Mouse (Mus musculus) embryonic facial prominence, embryonic 11.5 days (tissue): Measurements from ENCODE around the gene Serpinf2. TPM values are rescaled to one million over a fixed set of nuclear protein-coding genes. Genes with fewer than 3 reads are reported as not detected.

ENCODE experiments used
- ATAC-seq: fragments of 200-750 bp; cut with Nextera tagmentation; replicated peaks from 2 replicates; pipeline ENCODE4 v1.8.0; 2017; ENCODE audit warnings: low read depth; ENCODE audit not compliant: insufficient number of reproducible peaks, low FRiP score, low TSS enrichment
- DNase-seq: peaks from one replicate; pipeline ENCODE4 v3.0.0-alpha.2; 2015; ENCODE audit warnings: low spot score
- H3K27ac ChIP-seq: fragments of 300-500 bp; sonication (generic); replicated peaks from 2 replicates; pipeline ENCODE4 v1.5.1; 2014; ENCODE audit warnings: mild to moderate bottlenecking, low read depth, low read length, control low read depth
- H3K27me3 ChIP-seq: fragments of 300-500 bp; sonication (generic); 2 replicates; pipeline ENCODE4 v1.6.1; 2014; ENCODE audit warnings: mild to moderate bottlenecking, low read length, moderate library complexity, mixed read lengths; ENCODE audit not compliant: control insufficient read depth, insufficient read depth
- H3K36me3 ChIP-seq: fragments of 300-500 bp; sonication (generic); replicated peaks from 2 replicates; pipeline ENCODE4 v1.6.1; 2014; ENCODE audit warnings: low read depth, mild to moderate bottlenecking, low read length, moderate library complexity, mixed read lengths; ENCODE audit not compliant: control insufficient read depth, insufficient read depth
- H3K4me1 ChIP-seq: fragments of 300-500 bp; sonication (generic); 2 replicates; pipeline ENCODE4 v1.6.1; 2014; ENCODE audit warnings: low read length, mixed read lengths; ENCODE audit not compliant: control insufficient read depth, insufficient read depth
- H3K4me2 ChIP-seq: fragments of 300-500 bp; sonication (generic); 2 replicates; pipeline ENCODE4 v1.6.1; 2014; ENCODE audit warnings: low read depth, mild to moderate bottlenecking, control low read depth, low read length, moderate library complexity
- H3K4me3 ChIP-seq: fragments of 300-500 bp; sonication (generic); 2 replicates; pipeline ENCODE4 v1.5.1; 2014; ENCODE audit warnings: low read depth, low read length, control low read depth
- H3K9ac ChIP-seq: fragments of 300-500 bp; sonication (generic); replicated peaks from 2 replicates; pipeline ENCODE4 v1.6.1; 2014; ENCODE audit warnings: mild to moderate bottlenecking, control low read depth, low read length
- H3K9me3 ChIP-seq: fragments of 300-500 bp; sonication (generic); replicated peaks from 2 replicates; pipeline ENCODE4 v1.6.1; 2016; ENCODE audit warnings: mild to moderate bottlenecking, low read length, inconsistent platforms, mixed read lengths; ENCODE audit not compliant: control insufficient read depth
- WGBS: fragments of 180-500 bp; shearing (Covaris S2); extraction: QIAGEN DNeasy Blood & Tissue Kit; methylation state at CpG from one replicate; pipeline ENCODE4 v1.1.7; 2014; 5-methylcytosine and 5-hydroxymethylcytosine counted together
- polyA plus RNA-seq: library from polyadenylated mRNA; unstranded; fragments of >200 nt; fragmentation: Nextera tagmentation; extraction: Ambion mirVana; gene quantifications from 2 replicates; pipeline ENCODE4 v1.2.1, GENCODE M21; 2014

Serpinf2 gene
- 0.34 TPM in 1 of 2 replicates, not detected in the other for polyA plus RNA-seq

DNA sequence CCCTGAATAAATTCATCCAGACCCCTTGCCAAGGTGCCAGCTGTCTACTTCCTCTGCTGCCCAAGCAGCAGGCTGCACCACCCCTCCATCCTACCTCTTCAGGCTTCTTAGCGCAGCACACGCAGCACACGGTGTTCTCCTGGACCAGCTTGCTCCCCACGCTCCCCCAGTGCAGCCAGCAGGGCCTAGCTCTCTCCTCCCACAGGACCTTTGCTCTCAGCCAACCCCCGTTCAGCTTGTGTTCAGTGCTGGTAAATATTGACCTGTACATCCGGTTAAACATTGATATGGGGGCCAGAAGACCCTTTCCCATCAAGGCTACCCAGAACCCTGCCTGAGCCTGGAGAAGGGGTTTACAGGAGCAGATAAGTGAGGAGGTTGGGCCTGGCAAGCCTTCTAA, at the start of gene Serpinf2:
Gene Serpinf2 (minus strand): TSS at position 229 of the 400 bp plus-strand sequence.
- H3K27me3 ChIP-seq, result no peaks in the 10 kb centered on the region
- no peaks in the 10 kb centered on the region for H3K36me3 ChIP-seq
- no peak within 1 kb of the TSS for H3K27ac ChIP-seq
- no peak within 1 kb of the TSS for H3K9ac ChIP-seq
- ATAC-seq, result no peak
- H3K4me1 ChIP-seq, result no peaks in the 10 kb centered on the region
- no peak for DNase-seq
- H3K4me3 ChIP-seq, result no peak within 1 kb of the TSS
- 86% methylated on average over 6 of the region's 6 CpGs for WGBS
- no peak within 1 kb of the TSS for H3K4me2 ChIP-seq
- H3K9me3 ChIP-seq, result no peaks in the 10 kb centered on the region

DNA sequence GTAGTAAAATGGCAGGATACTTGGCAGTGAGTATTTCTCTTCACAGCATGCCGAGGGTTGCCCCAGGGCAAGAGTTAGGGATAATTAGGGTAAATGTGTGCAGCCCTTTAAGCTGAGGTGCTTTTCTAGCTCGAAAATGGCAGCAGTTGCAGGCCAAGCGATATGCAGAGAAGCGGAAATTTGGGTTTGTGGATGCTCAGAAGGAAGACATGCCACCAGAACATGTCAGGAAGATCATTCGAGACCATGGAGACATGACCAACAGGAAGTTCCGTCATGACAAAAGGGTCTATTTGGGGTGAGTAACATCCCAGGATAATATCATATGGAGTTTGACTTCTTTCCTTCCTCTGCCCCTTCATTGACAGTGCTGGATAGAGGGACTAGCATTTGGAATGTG, 48.1 kb upstream of the Serpinf2 start:
- DNase-seq (no peak), ATAC-seq (no peak)
- Histone ChIP-seq H3K4me2 (peak overlapping the region; percentile 82), H3K36me3 (peaks cover 7% of the 10 kb centered on the region), H3K9me3 (no peaks in the 10 kb centered on the region), H3K27ac (no peak overlapping the region), H3K27me3 (no peaks in the 10 kb centered on the region), H3K4me3 (peak overlapping the region; percentile 94), H3K4me1 (peaks cover 3% of the 10 kb centered on the region), H3K9ac (peak overlapping the region; percentile 93)
- WGBS, result 33% methylated on average over 6 of the region's 6 CpGs

DNA sequence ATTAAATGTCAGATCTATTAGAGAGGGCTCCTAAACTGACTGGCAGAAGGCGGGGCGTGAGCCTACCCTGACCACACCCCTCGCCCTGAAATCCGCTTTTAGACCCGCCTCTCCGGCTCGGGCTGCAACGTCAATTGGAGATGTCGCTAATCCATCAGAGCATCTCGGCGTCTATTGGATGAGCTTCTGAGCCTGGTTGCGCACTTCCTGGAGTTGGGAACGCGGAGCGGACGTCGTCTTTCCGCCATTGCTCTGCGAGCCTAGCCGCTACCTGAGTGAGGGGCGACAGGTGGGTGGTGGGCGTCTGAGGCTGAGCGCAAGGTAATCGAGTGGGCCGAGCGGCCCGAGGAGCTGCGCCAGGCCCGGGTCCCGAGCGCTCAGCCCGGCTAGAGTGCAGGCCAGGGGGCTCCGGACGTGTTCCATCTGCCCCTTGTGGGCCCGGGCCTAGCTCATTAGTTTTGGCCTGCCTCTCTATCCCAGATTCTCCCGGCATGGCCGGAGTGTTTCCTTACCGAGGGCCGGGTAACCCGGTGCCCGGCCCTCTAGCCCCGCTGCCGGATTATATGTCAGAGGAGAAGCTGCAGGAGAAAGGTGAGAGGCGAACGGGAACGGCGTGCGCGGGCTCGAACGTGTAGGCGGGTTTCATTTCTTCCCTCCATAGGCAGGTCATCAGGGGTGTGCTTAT, 47.4 kb upstream of the Serpinf2 start, which contains the start of gene Prpf8:
Gene Prpf8 (plus strand): TSS at position 216 of the 685 bp plus-strand sequence.
- Histone ChIP-seq H3K9me3 (no peaks in the 10 kb centered on the region), H3K4me2 (peak within 1 kb of the TSS; percentile 82), H3K4me3 (peak within 1 kb of the TSS; percentile 94), H3K27me3 (no peaks in the 10 kb centered on the region), H3K27ac (peak within 1 kb of the TSS; percentile 54; the same call in 1 of the 2 replicates), H3K36me3 (peaks cover 4% of the 10 kb centered on the region), H3K9ac (peak within 1 kb of the TSS; percentile 93), H3K4me1 (peaks cover 3% of the 10 kb centered on the region)
- under 1% methylated on average over 51 of the region's 52 CpGs for WGBS
- peak; percentile 98 for DNase-seq
- ATAC-seq, result peak; percentile 97

DNA sequence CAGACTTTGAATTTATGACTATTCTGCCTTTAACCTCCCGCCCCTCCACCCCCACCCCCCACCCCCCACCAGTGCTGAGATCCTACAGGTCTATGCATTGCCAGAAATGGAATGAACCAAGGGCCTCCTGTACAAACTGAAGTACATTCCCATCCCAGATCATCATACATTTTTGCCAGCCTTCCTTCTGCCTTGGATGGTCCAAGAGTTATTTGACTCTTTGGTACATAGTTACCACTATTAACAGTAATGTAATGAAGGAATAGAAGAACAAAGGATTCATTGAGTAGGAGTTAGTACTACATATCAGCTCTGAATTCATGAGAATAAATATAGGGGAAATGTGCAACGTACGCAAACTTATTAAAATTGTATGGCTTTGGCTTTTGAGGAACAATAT, 46.8 kb upstream of the Serpinf2 start:
- H3K4me1 ChIP-seq, result peaks cover 3% of the 10 kb centered on the region
- no peak overlapping the region for H3K4me2 ChIP-seq
- no peak overlapping the region for H3K9ac ChIP-seq
- peaks cover 4% of the 10 kb centered on the region for H3K36me3 ChIP-seq
- no peaks in the 10 kb centered on the region for H3K9me3 ChIP-seq
- no peak overlapping the region for H3K4me3 ChIP-seq
- no peak overlapping the region for H3K27ac ChIP-seq
- WGBS, result 28% methylated on average over 3 of the region's 3 CpGs
- ATAC-seq (0 out of 2 replicates have a peak, but pooled peaks have one; percentile 16), DNase-seq (no peak)
- H3K27me3 ChIP-seq, result no peaks in the 10 kb centered on the region

DNA sequence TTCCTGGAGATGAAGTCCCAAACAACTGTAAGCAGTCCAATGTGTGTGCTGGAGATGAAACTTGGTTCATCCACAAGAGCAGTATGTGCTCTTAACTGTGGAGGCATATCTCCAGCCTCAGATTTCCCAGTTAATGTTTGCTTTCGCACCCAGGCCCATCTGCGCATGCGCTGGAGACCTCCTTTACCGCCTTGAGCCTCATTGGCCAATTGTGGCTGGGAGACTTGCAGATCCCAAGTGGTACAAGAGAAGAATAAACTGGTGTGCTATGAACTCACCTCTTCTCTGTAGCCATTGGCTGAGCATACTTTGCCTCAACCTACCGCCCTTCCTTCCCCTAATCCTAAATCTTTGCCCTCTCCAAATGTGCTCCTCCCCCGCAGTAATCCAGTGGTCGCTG, 34.0 kb upstream of the Serpinf2 start:
- no peaks in the 10 kb centered on the region for H3K9me3 ChIP-seq
- no peak overlapping the region for H3K9ac ChIP-seq
- DNase-seq (no peak), ATAC-seq (no peak)
- H3K4me1 ChIP-seq, result no peaks in the 10 kb centered on the region
- H3K27me3 ChIP-seq, result no peaks in the 10 kb centered on the region
- WGBS, result 68% methylated on average over 7 of the region's 7 CpGs
- H3K4me2 ChIP-seq, result no peak overlapping the region; the same call in 1 of the 2 replicates
- H3K36me3 ChIP-seq, result no peaks in the 10 kb centered on the region
- H3K4me3 ChIP-seq, result no peak overlapping the region
- no peak overlapping the region for H3K27ac ChIP-seq

DNA sequence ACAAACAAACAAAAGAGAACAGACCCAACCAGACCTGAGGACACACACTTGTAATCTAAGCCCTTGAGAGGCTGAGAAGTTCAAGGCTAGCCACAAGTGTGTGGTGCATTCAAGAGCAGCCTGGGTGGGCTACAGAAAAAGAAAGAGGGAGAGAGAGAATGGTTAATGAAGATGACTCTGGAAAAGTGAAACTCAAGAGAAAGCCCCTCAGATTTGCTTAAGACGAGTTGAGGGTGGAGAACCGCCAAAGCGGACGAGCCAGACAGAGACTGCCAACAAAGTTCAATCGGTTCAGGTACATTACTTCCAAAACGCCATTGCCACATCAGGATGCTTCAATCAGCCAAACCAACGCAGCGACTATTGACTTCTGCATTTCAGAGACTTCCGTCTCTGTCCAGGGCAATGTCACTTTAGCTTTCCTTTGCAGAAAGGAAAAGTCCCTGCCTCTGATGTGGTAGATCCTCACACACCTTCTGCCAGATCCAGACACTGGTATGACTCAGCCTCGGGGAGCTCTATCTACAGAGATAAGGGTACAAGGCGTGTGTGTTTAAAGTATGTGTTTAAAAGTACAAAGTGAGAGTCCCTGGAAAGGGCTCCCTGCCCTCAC, 33.2 kb upstream of the Serpinf2 start:
- Histone ChIP-seq H3K9me3 (no peaks in the 10 kb centered on the region), H3K4me2 (no peak overlapping the region), H3K27ac (no peak overlapping the region), H3K27me3 (no peaks in the 10 kb centered on the region), H3K36me3 (no peaks in the 10 kb centered on the region), H3K4me3 (no peak overlapping the region), H3K4me1 (no peaks in the 10 kb centered on the region), H3K9ac (no peak overlapping the region)
- ATAC-seq (no peak), DNase-seq (no peak)
- 84% methylated on average over 11 of the region's 11 CpGs for WGBS

DNA sequence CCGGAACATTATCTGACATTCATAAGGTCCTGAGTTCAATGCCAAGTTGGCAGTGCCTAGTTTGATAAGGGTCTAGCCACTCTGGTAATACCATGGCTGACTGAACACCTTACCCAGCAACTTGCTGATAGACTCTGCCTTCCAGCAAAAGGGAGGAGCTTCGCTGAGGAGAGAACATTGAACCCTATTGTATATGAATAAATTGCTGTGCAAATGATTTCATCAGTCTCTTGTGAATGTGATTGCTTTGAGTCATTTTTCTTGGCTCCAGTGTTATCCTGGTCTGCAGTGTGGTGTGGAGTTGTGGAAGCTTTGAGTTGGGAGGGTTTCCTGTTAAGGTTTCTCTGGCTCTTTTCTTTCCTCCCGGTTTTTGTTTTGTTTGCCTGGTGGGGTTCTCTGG, 31.3 kb upstream of the Serpinf2 start:
- no peaks in the 10 kb centered on the region for H3K27me3 ChIP-seq
- WGBS, result 80% methylated on average over 3 of the region's 3 CpGs
- H3K4me3 ChIP-seq, result no peak overlapping the region
- no peak for DNase-seq
- H3K9ac ChIP-seq, result no peak overlapping the region
- no peaks in the 10 kb centered on the region for H3K9me3 ChIP-seq
- ATAC-seq, result no peak
- H3K4me2 ChIP-seq, result no peak overlapping the region
- H3K27ac ChIP-seq, result no peak overlapping the region
- H3K4me1 ChIP-seq, result no peaks in the 10 kb centered on the region
- no peaks in the 10 kb centered on the region for H3K36me3 ChIP-seq

DNA sequence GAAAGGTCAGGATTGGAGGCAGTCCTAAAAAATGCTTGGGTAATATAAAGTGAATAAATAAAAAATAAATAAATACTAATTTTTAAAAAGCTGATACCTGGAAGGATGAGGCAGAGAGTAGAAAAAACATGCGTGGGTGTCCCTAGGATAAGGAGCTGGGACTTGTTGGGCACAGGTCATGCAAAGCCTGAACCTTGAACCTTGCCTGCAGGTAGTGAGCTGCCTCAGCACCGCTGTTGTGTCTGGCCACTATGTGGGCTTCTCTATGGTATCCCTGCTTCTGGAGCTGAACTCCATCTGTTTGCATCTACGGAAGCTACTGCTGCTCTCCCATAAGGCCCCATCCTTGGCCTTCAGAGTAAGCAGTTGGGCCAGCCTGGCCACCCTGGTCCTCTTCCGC, 29.9 kb upstream of the Serpinf2 start:
- no peak for DNase-seq
- Histone ChIP-seq H3K4me3 (no peak overlapping the region), H3K27me3 (no peaks in the 10 kb centered on the region), H3K4me1 (no peaks in the 10 kb centered on the region), H3K36me3 (no peaks in the 10 kb centered on the region), H3K27ac (no peak overlapping the region), H3K9me3 (no peaks in the 10 kb centered on the region), H3K4me2 (no peak overlapping the region), H3K9ac (no peak overlapping the region)
- 86% methylated on average over 4 of the region's 4 CpGs for WGBS
- ATAC-seq, result no peak
